Mouse (Mus musculus): ENCODE measurements at regions not wholly inside any gene's neighbourhood (a gene's known extent, or its start where the extent isn't known, plus 50 kb on each side); places are given as distances from the start of the nearest gene placed in this dataset.

DNA sequence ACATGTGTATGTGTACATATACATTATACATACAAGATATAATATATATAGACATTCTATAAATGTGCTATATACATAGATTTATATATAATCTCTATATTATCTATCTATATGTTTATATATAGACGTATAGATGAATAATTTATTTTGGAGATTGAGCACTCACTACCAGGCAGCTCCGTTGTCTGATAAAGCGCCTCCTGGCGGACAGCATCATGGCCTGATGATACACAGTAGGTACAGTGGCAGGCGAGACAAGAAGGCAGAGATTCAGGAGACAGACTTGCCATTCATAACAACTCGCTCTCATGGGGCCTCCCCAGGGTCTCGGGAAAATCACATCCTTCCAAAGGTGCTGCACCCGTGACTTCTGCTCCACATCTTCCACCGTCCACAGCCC, 101.4 kb upstream of the A530016L24Rik start:
- no peak for DNase-seq

DNA sequence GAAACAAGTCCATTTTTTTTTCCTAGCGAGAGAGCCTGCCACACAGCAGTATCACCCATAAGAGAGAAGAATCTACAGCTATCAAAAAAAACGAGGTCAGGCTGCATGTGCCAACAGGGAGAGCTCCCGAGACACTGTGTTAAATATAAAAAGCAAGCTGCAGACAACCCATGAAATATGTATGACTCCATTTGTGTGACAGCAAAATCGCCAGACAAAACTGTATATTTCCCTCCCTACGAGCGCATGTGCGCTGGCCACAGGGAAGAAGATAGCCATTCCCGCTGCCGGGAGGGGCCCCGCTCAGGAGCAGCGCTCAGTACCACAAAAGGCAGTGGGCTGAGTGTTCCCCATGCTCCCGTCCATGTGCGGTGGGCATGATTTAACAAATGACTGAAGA, 93.3 kb upstream of the A530016L24Rik start:
- DNase-seq, result no peak

DNA sequence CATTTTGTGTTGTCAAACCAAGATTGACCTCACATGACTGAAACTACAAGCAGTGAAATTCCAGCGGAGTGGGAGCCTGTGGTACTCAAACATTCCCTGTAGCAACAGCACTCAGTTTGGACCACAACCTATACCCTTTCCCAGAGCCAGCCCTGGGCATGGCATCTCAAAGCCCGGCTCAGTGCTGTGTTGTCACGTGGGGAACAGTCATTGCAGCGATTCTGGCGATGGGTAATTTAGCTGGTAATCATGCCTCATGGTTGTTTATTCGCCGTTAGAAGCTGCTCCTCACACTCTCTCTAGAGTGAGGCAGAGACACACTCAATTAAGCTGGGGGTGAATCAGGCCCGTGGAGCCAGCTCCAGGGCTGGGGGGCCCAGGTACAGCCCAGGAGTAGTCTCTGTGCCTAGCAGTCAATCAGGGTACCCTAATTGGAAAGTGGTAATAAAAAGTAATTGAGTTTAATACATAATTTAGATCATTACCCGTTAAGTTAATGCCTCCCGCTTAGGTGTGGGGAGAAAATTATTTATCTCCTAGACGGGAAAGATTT, 85.5 kb upstream of the A530016L24Rik start:
- DNase-seq, result no peak

DNA sequence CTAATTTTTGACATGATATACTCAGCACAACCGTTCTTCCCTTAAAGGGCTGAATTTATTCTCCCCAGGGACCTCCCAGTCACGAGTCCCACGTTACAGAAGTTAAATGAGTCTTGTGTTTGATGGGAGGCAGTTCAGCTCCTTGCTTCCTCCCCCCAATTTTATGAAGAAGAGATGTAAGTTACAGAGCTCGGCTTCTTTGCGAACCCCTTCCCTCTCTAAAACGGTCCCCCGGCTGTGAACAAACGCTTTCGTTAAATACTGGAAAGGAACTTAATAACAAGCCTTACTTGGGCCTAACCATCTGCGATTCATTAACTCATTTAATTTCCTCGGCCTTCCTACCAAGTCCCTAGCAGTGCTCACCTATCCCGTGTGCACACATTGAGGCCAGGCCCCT, 84.9 kb upstream of the A530016L24Rik start:
- DNase-seq, result no peak

DNA sequence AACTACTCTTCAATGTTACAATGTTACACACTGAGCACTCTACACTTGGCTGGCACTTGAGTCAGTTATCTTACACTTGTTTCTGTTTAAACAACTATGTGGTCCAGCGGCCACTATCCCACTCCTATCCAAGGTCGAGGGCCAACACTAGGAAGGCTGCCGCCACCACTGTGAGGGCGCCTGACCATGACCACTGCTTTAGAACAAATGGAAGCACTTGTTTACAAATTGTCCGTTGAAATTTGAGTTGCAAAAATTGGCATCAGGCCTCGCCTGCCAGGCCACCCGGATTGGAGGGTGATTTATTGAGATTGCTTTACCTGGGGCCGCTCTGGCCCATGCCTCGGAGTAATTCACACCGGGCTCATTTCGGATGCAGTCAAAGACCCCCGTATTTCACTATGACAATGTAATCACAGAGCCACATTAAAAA, 83.5 kb upstream of the A530016L24Rik start:
- no peak for DNase-seq

DNA sequence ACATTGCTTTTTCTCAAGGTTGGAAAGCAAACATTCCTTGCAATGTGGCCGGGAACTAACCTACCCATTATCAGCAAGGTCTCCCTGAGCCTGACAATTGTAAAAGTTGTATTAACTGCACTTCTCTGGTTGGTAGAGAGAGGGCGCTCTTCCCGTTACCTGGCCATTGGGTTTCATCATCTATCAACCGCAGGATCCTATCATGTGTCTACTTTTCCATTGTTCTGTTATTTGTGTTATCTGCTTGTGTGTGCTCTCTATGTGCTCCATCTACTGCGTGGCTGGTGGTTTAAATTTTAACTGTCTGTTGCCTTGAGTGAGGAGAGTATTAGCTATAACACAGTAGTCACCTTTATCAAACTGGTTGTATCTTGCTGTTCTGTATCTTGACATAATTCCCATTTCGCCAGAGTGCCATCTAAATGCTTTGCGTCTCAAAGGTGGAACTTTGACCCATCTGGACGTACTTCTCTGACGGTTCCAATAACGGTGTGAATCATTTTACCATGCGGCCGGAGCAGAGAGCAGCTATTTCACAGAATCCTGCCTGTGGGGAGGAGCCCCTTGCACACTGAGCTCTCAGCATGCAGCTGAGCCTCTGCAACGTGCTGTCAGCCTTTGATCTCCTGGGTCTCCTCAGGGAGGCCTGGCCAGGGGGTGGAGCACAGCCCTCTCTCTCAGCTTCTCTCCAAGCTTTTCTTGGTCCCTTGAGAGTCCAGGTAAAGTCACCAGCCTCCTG, 77.5 kb upstream of the A530016L24Rik start:
- no peak for DNase-seq

DNA sequence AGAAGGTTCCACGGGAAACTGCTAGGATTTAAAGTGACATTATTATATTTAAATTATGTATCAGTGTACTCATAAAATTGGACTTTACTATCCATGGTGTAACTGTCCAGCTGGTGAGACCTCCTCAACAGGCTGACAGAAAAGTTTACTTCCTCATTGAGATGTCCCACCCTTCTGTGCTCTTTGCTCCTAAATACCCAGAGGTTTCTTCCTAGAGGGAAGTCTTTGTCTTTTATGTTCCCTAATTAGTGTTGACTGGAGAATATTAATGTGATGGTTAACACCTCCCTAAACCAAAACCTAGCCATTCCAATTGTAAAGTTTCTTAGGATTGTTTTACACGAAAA, 76.9 kb upstream of the A530016L24Rik start:
- DNase-seq, result no peak

DNA sequence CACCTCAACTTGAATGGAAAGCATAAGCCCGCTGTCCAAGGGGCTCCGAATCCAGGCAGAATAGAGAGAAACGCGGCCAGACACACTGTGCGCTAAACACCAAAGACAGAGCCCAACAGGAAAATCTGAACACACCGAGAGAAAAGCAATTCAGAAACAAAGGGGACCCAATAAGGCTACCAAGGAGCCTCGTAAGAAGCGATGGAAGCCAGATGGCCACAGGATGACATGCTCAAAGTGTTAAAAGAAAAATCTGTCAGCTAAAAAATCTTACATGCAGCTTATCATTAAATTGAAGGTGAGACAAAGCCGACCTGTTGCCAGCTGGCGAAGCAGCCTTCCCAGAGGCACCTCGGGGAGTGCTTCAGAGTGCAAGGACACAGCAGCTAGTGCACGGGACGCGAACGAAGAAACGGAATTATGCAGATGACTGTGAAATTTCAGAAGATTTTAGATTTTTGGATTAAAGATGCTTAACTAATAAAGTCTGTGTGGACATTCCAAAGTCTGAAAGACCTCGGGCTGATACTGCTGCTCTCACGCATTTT, 73.2 kb upstream of the A530016L24Rik start:
- DNase-seq, result no peak

DNA sequence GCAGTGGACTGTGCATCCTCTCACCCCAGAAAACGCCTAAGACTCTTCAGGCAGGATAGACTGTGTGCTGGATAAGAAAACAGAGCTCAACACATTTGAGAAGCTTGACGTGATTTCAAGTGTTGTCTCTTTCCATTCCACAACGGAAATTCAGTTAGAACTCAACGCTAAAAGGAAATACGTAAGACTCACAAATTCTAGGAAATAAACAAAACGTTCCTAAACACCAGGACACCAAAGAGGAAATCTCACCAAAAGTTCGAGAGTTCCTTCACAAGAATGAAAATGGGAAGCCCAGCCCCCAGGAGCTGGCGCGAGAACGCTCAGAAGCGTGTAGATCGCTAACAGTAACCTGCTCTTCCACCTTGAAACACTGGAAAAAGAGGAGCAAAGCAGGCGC, 72.7 kb upstream of the A530016L24Rik start:
- no peak for DNase-seq

DNA sequence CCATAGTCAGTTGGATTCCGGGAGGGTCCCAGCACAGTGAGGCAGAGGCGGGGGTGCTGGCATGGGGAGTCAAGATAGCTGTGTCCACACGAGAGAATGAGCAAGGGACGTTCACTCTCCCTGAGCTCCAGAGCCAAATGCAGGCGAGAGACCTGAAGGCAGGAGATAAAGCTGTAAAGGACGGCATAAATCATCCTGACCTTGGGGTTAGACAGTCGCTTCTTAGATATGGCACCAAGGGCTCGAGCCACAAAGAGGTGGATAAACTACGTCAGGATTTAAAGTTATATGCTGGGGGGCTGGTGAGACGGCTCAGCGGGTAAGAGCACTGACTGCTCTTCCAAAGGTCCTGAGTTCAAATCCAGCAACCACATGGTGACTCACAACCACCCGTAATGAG, 70.6 kb upstream of the A530016L24Rik start:
- DNase-seq, result no peak

DNA sequence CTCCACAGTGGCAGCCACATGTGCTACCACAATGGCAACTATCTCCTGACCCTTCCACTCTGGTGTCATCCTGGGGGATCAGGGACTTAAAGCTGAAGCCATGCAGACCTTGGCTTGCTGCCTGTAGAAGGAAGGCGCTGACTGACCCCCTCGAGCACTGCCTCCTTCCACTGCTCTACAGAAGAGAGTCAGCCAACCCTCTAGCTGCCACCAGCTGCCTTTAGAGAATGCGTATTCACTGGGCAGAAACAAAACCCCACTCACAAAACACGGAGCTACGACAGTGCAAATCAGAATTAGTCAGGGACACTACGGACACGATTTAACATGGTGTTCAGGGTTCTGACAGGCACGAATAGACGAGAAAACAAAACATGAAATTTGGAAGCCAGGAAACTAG, 67.1 kb upstream of the A530016L24Rik start:
- DNase-seq, result no peak

DNA sequence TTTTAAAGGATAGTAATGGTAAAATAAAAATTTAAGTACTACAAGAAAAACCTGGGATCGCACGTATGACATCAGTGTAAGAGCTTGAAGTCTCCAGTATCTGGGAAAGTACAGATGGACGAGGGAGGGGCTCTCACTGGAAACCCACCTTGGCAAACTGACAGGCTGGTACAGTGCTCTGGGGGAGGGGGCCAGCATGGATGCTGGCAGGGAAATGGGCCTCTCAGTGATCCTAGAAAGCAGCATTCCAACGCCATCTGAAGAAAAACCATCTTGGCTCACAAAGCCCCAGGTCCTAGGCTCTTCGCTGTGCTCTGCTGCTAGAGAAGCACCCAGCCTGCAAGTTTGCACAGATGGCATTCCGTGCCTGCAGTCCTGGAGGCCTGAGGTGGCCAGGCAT, 65.1 kb upstream of the A530016L24Rik start:
- DNase-seq, result no peak

DNA sequence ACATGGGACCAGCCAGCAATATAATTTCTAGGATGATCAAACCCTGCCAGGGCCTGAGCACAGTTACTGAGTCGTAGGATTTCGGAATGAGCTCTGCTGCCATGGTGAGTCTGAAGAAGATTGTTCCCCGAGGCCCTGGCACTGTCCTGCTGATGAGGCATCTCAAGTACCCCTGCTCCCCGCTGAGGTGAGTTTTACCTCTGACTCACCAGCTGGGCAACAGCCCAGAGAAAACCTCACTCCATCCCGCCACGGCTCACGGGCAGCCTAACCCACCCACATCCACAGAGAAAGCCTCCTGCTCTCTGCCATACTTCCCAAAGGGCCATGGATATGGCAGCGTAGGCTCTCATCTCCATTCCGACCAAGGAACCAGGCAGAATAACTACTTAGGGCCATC, 62.6 kb upstream of the A530016L24Rik start:
- DNase-seq, result no peak

DNA sequence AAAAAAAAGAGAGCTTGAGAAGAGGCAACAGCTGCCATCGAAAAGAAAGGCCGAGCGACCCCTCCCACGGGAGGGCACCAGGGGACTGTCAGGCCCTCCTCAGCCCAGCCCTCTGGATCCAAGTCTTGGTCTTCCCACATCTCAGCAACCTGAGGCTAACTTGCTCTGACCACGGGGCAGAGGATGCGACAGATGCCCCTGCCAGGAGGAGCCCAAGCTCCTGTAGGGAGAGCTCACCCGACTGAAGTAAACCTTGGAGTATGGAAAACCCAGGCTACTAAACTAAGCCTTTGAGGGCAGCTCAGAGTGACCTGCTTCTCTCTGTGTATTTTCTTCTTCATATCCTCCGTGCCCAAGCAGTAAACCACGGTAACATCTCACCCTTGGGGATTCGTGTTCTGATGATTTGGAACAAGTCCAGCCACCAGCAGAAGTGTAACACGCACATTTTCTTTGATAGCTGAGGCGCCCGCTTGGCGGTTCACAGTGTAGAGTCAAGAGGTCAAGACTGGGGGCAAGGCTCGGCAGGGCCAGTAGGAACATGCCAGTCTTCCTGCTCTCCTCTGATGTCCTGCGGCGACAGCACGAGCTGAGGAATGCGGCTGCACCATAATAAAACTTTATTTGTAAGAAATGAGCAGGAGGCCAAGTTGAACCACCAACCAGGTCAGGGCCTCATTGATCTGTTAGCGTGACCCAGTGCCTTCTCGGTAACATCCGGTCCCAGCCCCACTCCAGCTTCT, 59.0 kb upstream of the A530016L24Rik start:
- DNase-seq, result no peak

DNA sequence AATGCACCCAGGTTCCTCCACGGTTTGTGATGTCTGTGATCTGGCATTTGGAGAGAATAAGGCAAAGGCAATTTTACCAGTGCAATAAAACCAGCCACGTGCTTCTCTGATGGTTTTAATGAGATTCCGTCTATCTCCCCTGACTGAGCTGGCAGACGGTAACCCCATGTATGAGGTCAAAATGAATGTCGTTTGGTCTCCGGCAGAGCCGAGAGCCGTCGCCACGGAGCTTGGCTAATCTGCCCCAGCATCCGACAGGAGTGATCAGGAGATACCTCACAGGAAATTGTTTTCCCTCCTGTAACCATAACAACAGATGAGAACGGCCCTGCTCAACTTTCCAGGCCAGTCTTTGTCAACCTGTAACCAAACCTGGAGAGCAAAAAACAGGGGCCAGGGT, 55.9 kb upstream of the A530016L24Rik start:
- DNase-seq, result no peak

DNA sequence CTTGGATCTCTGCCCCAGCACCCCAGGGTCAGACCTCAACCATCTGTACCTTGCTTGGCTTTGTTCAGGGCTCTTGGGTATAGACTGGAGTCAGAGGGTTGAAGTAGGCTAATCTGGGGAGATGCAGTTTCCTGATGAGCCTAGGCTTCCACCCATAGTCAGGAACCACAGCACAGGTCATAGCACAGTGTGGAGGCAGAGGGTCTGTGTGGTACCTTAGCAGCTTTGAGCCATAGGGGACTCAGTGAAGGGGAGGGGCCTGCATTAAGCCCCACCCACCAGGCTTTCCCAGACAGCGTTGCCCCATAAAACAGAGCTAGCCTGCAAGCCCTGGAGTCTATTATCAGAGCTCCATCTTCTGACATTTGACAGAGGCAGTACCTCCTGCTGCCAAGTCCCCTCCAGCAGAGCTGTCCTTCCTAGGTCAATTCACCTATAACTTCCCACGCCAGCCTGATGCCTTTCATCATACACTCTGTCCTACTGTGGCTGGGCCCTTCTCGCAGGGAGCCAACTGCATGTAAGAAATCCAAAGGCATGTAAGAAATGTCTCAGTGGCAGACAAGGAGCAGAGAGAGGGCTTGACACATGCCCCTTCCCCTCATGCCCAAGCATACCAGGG, 54.5 kb upstream of the A530016L24Rik start:
- DNase-seq, result no peak

DNA sequence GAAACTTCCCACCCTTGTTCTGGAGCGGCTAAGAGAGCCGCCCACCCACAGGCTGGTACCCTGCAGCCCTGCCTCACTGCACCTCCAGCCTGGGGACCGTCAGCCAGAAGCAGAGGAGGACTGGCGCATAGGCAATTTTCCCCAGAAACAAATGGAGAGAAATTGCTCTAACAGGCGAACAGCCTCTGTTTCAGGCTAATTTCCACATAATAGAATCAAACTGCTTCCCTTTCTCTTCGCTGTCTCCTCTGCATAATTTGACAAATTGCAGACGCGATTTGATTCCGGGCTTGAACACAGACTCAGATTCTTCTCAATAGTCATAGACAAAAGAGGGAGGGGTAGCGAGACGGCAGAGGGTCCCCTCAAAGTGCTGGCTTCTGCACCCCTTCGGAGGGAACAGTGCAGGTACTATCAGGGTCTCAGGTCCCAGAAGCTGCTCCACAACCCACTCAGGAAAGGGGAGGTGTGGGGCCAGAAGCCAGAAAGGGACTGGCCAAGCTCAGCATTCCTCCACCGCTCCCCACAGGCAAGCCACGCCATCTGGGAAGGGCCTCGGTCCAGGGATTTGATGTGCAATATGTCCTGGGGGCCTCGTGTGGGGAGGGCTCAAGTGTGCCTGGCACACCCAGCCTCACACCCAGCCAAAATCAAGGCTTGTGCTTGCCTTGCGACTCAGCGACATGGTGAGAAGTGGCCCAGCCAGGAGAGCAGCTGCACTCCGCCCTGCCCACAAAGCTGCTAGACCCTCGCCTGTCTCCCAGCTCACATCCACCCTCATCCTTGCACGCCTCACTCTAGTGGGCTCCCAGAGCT, 53.7 kb upstream of the A530016L24Rik start:
- no peak for DNase-seq

DNA sequence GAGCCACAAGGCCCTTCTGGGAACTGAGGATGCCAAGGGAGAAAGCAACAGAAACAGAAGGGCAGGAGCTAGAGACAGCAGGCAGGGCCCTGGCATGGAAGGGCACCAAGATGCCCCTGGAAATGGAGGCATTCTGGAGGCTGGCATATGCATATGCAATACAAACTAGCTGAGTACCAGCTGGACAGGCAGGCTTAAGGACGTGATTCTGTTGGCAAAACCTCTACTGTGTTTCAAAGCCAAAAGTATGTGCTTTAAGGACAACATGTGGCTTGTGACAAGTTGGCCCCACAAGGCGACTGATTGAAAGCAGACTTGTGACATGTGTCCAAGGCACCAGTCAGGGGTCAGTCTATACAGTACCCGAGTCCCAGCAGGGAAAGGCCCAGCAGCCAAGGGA, 52.2 kb upstream of the A530016L24Rik start:
- no peak for DNase-seq

DNA sequence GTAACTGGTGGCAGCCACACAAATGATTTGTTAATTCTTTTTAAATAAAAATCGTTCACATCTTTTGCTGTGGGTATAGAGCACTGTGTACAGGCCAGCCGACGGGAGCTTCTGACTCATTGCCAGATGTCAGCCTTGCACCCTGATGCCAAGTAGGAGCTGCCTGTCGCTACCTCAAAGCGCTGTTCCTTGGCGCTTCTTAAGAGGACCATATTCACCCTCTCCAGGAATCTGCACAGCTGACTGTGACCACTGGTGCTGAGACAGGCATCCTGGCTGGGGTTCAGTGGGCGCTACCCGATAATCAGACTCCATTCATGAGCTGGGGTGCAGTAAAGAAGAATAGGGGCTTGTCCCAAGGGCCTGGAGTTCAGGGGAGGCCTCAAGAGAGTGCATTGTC, 51.0 kb upstream of the A530016L24Rik start:
- DNase-seq, result no peak

Measured in adrenal gland, adult 8-10 months (tissue).